Mouse (Mus musculus) heart, postnatal 0 days (tissue): ENCODE data around the gene Akap8. TPM values are rescaled to one million over a fixed set of nuclear protein-coding genes. Genes with fewer than 3 reads are reported as not detected.

Experiments used
- ATAC-seq: fragments of 200-750 bp; cut with Nextera tagmentation; 2 replicates; pipeline ENCODE4 v1.8.0; 2017; ENCODE audit warnings: low read depth, moderate number of reproducible peaks, moderate library complexity; ENCODE audit not compliant: insufficient read depth
- DNase-seq: peaks from one replicate; pipeline ENCODE4 v3.0.0-alpha.2; 2016; ENCODE audit warnings: low spot score
- H3K27ac ChIP-seq: fragments of 300-500 bp; sonication (generic); 2 replicates; pipeline ENCODE4 v1.5.1; 2014; ENCODE audit warnings: low read depth, mild to moderate bottlenecking
- H3K27me3 ChIP-seq: fragments of 300-500 bp; sonication (generic); 2 replicates; pipeline ENCODE4 v1.6.1; 2014; ENCODE audit warnings: low read length, mixed read lengths; ENCODE audit not compliant: control insufficient read depth, insufficient read depth
- H3K36me3 ChIP-seq: fragments of 300-500 bp; sonication (generic); replicated peaks from 2 replicates; pipeline ENCODE4 v1.6.1; 2014; ENCODE audit warnings: low read length, mixed read lengths; ENCODE audit not compliant: control insufficient read depth, insufficient read depth
- H3K4me1 ChIP-seq: fragments of 300-500 bp; sonication (generic); 2 replicates; pipeline ENCODE4 v1.6.1; 2014; ENCODE audit warnings: antibody characterized with exemption; ENCODE audit not compliant: control insufficient read depth, insufficient read depth
- H3K4me2 ChIP-seq: fragments of 300-500 bp; sonication (generic); 2 replicates; pipeline ENCODE4 v1.6.1; 2014; ENCODE audit warnings: low read depth, mild to moderate bottlenecking, low read length, moderate library complexity
- H3K4me3 ChIP-seq: fragments of 300-500 bp; sonication (generic); 2 replicates; pipeline ENCODE4 v1.5.1; 2014; ENCODE audit warnings: low read depth, low read length
- H3K9ac ChIP-seq: fragments of 300-500 bp; sonication (generic); replicated peaks from 2 replicates; pipeline ENCODE4 v1.6.1; 2014; ENCODE audit warnings: low read depth, low read length, mixed read lengths
- H3K9me3 ChIP-seq: fragments of 300-500 bp; sonication (generic); replicated peaks from 2 replicates; pipeline ENCODE4 v1.6.1; 2016; ENCODE audit warnings: low read length; ENCODE audit not compliant: control insufficient read depth
- CTCF ChIP-seq: IDR thresholded peaks from 2 replicates; pipeline ENCODE4 v1.5.1; 2016; ENCODE audit warnings: antibody characterized with exemption, control low read depth, low read depth
- EP300 ChIP-seq: IDR thresholded peaks from 2 replicates; pipeline ENCODE4 v1.6.1; 2016; ENCODE audit warnings: antibody characterized with exemption, low read depth
- WGBS: fragments of 180-500 bp; shearing (Covaris S2); extraction: QIAGEN DNeasy Blood & Tissue Kit; methylation state at CpG from one replicate; pipeline ENCODE4 v1.1.7; 2014; 5-methylcytosine and 5-hydroxymethylcytosine counted together
- polyA plus RNA-seq: library from polyadenylated mRNA; unstranded; fragments of >200 nt; fragmentation: Nextera tagmentation; extraction: Ambion mirVana; gene quantifications from 2 replicates; pipeline ENCODE4 v1.2.1, GENCODE M21; 2015
- total RNA-seq: library from RNA; depleted of rRNA; stranded (reverse); fragments of >200 nt; gene quantifications from 2 replicates; pipeline ENCODE4 v1.2.3, GENCODE M21; 2014; ENCODE audit warnings: low replicate concordance; rRNA removed

Gene Akap8
- total RNA-seq, result 65.8 and 110 TPM in 2 replicates
- 31.0 and 40.2 TPM in 2 replicates for polyA plus RNA-seq

- H3K36me3 ChIP-seq, result peaks cover 45% of the 10 kb centered on the region
- DNase-seq (peak; percentile 98), ATAC-seq (peak; percentile 96)
- H3K27me3 ChIP-seq, result no peaks in the 10 kb centered on the region
- peaks cover 20% of the 10 kb centered on the region for H3K4me1 ChIP-seq
- peak within 1 kb of the TSS; percentile 92 for H3K4me2 ChIP-seq
- peak within 1 kb of the TSS; percentile 68 for H3K9ac ChIP-seq
- peak within 1 kb of the TSS; percentile 78 for H3K4me3 ChIP-seq
- TF ChIP-seq EP300 (0 out of 2 replicates have a peak, but pooled peaks have one; percentile 32), CTCF (no peak)
- peak within 1 kb of the TSS; percentile 95 for H3K27ac ChIP-seq
- no peaks in the 10 kb centered on the region for H3K9me3 ChIP-seq
- under 1% methylated on average over 82 of the region's 83 CpGs for WGBS
Observed at GRCm38 (mm10) chr17:32320597-32321389, at the start of gene Akap8. Gene Akap8 (minus strand): TSS chr17:32321238.

- TF ChIP-seq EP300, result no peak
- no peak for TF ChIP-seq CTCF
- H3K9ac ChIP-seq, result no peak overlapping the region
- no peaks in the 10 kb centered on the region for H3K27me3 ChIP-seq
Observed at GRCm38 (mm10) chr17:32368991-32369578, 48.0 kb upstream of the Akap8 start.

GRCm38 (mm10) chr17:32367706-32368105 lies 46.7 kb upstream of the Akap8 start:
- Histone ChIP-seq H3K9me3 (no peaks in the 10 kb centered on the region), H3K4me1 (peaks cover 17% of the 10 kb centered on the region; the same call in 1 of the 2 replicates), H3K4me2 (no peak overlapping the region), H3K27ac (no peak overlapping the region), H3K4me3 (no peak overlapping the region), H3K36me3 (no peaks in the 10 kb centered on the region), H3K9ac (no peak overlapping the region), H3K27me3 (no peaks in the 10 kb centered on the region)
- DNase-seq (no peak), ATAC-seq (no peak)
- TF ChIP-seq EP300, result no peak
- no peak for TF ChIP-seq CTCF
- 85% methylated on average over 11 of the region's 11 CpGs for WGBS

More at GRCm38 (mm10) chr17:32368991-32369578, 48.0 kb upstream of the Akap8 start:
- peak overlapping the region; percentile 17; the same call in 1 of the 2 replicates for H3K4me3 ChIP-seq
- no peak for ATAC-seq
- 28% methylated on average over 11 of the region's 17 CpGs for WGBS
- no peaks in the 10 kb centered on the region for H3K36me3 ChIP-seq
- H3K27ac ChIP-seq, result no peak overlapping the region
- no peaks in the 10 kb centered on the region for H3K9me3 ChIP-seq
- H3K4me2 ChIP-seq, result peak overlapping the region; percentile 46; the same call in 1 of the 2 replicates
- DNase-seq, result no peak
- peaks cover 9% of the 10 kb centered on the region; the same call in 1 of the 2 replicates for H3K4me1 ChIP-seq

GRCm38 (mm10) chr17:32365296-32365695 lies 44.3 kb upstream of the Akap8 start:
- Histone ChIP-seq H3K27ac (no peak overlapping the region), H3K4me1 (peaks cover 17% of the 10 kb centered on the region; the same call in 1 of the 2 replicates), H3K4me2 (no peak overlapping the region), H3K9me3 (no peaks in the 10 kb centered on the region), H3K27me3 (no peaks in the 10 kb centered on the region), H3K4me3 (no peak overlapping the region), H3K9ac (no peak overlapping the region), H3K36me3 (peaks cover 15% of the 10 kb centered on the region)
- DNase-seq (no peak), ATAC-seq (no peak)
- TF ChIP-seq CTCF, result no peak
- no peak for TF ChIP-seq EP300
- 55% methylated on average over 1 of the region's 1 CpGs for WGBS

- peak overlapping the region; percentile 84 for H3K4me2 ChIP-seq
- no peaks in the 10 kb centered on the region for H3K27me3 ChIP-seq
- ATAC-seq (no peak), DNase-seq (no peak)
- H3K27ac ChIP-seq, result peak overlapping the region; percentile 64
- WGBS, result 58% methylated on average over 5 of the region's 5 CpGs
- H3K9me3 ChIP-seq, result no peaks in the 10 kb centered on the region
- peaks cover 19% of the 10 kb centered on the region for H3K36me3 ChIP-seq
- TF ChIP-seq EP300 (no peak), CTCF (no peak)
- peak overlapping the region; percentile 92 for H3K4me3 ChIP-seq
- peak overlapping the region; percentile 94; the same call in 1 of the 2 replicates for H3K9ac ChIP-seq
- H3K4me1 ChIP-seq, result peaks cover 17% of the 10 kb centered on the region; the same call in 1 of the 2 replicates
Observed at GRCm38 (mm10) chr17:32364850-32365249, 43.8 kb upstream of the Akap8 start.
